Mouse (Mus musculus) heart, postnatal 0 days (tissue): ENCODE measurements at regions not wholly inside any gene's neighbourhood (a gene's known extent, or its start where the extent isn't known, plus 50 kb on each side); places are given as distances from the start of the nearest gene placed in this dataset.

Experiments used
- ATAC-seq: fragments of 200-750 bp; cut with Nextera tagmentation; 2 replicates; pipeline ENCODE4 v1.8.0; 2017; ENCODE audit warnings: low read depth, moderate number of reproducible peaks, moderate library complexity; ENCODE audit not compliant: insufficient read depth
- DNase-seq: peaks from one replicate; pipeline ENCODE4 v3.0.0-alpha.2; 2016; ENCODE audit warnings: low spot score
- H3K27ac ChIP-seq: fragments of 300-500 bp; sonication (generic); 2 replicates; pipeline ENCODE4 v1.5.1; 2014; ENCODE audit warnings: low read depth, mild to moderate bottlenecking
- H3K27me3 ChIP-seq: fragments of 300-500 bp; sonication (generic); 2 replicates; pipeline ENCODE4 v1.6.1; 2014; ENCODE audit warnings: low read length, mixed read lengths; ENCODE audit not compliant: control insufficient read depth, insufficient read depth
- H3K36me3 ChIP-seq: fragments of 300-500 bp; sonication (generic); replicated peaks from 2 replicates; pipeline ENCODE4 v1.6.1; 2014; ENCODE audit warnings: low read length, mixed read lengths; ENCODE audit not compliant: control insufficient read depth, insufficient read depth
- H3K4me1 ChIP-seq: fragments of 300-500 bp; sonication (generic); 2 replicates; pipeline ENCODE4 v1.6.1; 2014; ENCODE audit warnings: antibody characterized with exemption; ENCODE audit not compliant: control insufficient read depth, insufficient read depth
- H3K4me2 ChIP-seq: fragments of 300-500 bp; sonication (generic); 2 replicates; pipeline ENCODE4 v1.6.1; 2014; ENCODE audit warnings: low read depth, mild to moderate bottlenecking, low read length, moderate library complexity
- H3K4me3 ChIP-seq: fragments of 300-500 bp; sonication (generic); 2 replicates; pipeline ENCODE4 v1.5.1; 2014; ENCODE audit warnings: low read depth, low read length
- H3K9ac ChIP-seq: fragments of 300-500 bp; sonication (generic); replicated peaks from 2 replicates; pipeline ENCODE4 v1.6.1; 2014; ENCODE audit warnings: low read depth, low read length, mixed read lengths
- H3K9me3 ChIP-seq: fragments of 300-500 bp; sonication (generic); replicated peaks from 2 replicates; pipeline ENCODE4 v1.6.1; 2016; ENCODE audit warnings: low read length; ENCODE audit not compliant: control insufficient read depth
- CTCF ChIP-seq: IDR thresholded peaks from 2 replicates; pipeline ENCODE4 v1.5.1; 2016; ENCODE audit warnings: antibody characterized with exemption, control low read depth, low read depth
- EP300 ChIP-seq: IDR thresholded peaks from 2 replicates; pipeline ENCODE4 v1.6.1; 2016; ENCODE audit warnings: antibody characterized with exemption, low read depth
- WGBS: fragments of 180-500 bp; shearing (Covaris S2); extraction: QIAGEN DNeasy Blood & Tissue Kit; methylation state at CpG from one replicate; pipeline ENCODE4 v1.1.7; 2014; 5-methylcytosine and 5-hydroxymethylcytosine counted together

GRCm38 (mm10) chr6:112026261-112027205 is 247.0 kb upstream of the Lmcd1 start:
- DNase-seq (no peak), ATAC-seq (no peak)
- Histone ChIP-seq H3K36me3 (no peaks in the 10 kb centered on the region), H3K27me3 (no peaks in the 10 kb centered on the region), H3K9ac (no peak overlapping the region), H3K27ac (no peak overlapping the region), H3K4me3 (no peak overlapping the region), H3K9me3 (no peaks in the 10 kb centered on the region), H3K4me2 (no peak overlapping the region), H3K4me1 (no peaks in the 10 kb centered on the region)
- no peak for TF ChIP-seq CTCF
- no peak for TF ChIP-seq EP300
- 38% methylated on average over 1 of the region's 1 CpGs for WGBS

GRCm38 (mm10) chr6:112050548-112051184 is 222.9 kb upstream of the Lmcd1 start:
- no peak overlapping the region for H3K27ac ChIP-seq

GRCm38 (mm10) chr6:112052193-112052592 is 221.4 kb upstream of the Lmcd1 start:
- H3K9me3 ChIP-seq = no peaks in the 10 kb centered on the region
- H3K27me3 ChIP-seq = no peaks in the 10 kb centered on the region
- H3K4me1 ChIP-seq = no peaks in the 10 kb centered on the region
- no peak overlapping the region for H3K4me3 ChIP-seq
- H3K9ac ChIP-seq = no peak overlapping the region
- DNase-seq = no peak
- no peak for ATAC-seq
- no peak overlapping the region for H3K4me2 ChIP-seq
- no peaks in the 10 kb centered on the region for H3K36me3 ChIP-seq
- TF ChIP-seq CTCF (no peak), EP300 (no peak)
- WGBS = 79% methylated on average over 6 of the region's 6 CpGs
- H3K27ac ChIP-seq = no peak overlapping the region

More at GRCm38 (mm10) chr6:112050548-112051184, 222.9 kb upstream of the Lmcd1 start:
- ATAC-seq = no peak
- no peaks in the 10 kb centered on the region for H3K9me3 ChIP-seq
- H3K9ac ChIP-seq = no peak overlapping the region
- TF ChIP-seq CTCF = no peak
- no peak for TF ChIP-seq EP300
- H3K27me3 ChIP-seq = no peaks in the 10 kb centered on the region
- no peak overlapping the region for H3K4me3 ChIP-seq
- WGBS = 63% methylated on average over 6 of the region's 6 CpGs
- no peak for DNase-seq
- H3K36me3 ChIP-seq = no peaks in the 10 kb centered on the region
- H3K4me1 ChIP-seq = no peaks in the 10 kb centered on the region
- no peak overlapping the region for H3K4me2 ChIP-seq

GRCm38 (mm10) chr6:112057895-112058294 is 215.7 kb upstream of the Lmcd1 start:
- Histone ChIP-seq H3K36me3 (no peaks in the 10 kb centered on the region), H3K9me3 (no peaks in the 10 kb centered on the region), H3K4me1 (no peaks in the 10 kb centered on the region), H3K4me2 (no peak overlapping the region), H3K27me3 (no peaks in the 10 kb centered on the region), H3K27ac (no peak overlapping the region), H3K4me3 (no peak overlapping the region), H3K9ac (no peak overlapping the region)
- DNase-seq (no peak), ATAC-seq (no peak)
- TF ChIP-seq EP300 = no peak
- TF ChIP-seq CTCF = no peak
- WGBS = 33% methylated on average over 1 of the region's 1 CpGs

GRCm38 (mm10) chr6:112062956-112063355 is 210.6 kb upstream of the Lmcd1 start:
- DNase-seq (no peak), ATAC-seq (no peak)
- TF ChIP-seq CTCF = no peak
- no peak for TF ChIP-seq EP300
- Histone ChIP-seq H3K27me3 (no peaks in the 10 kb centered on the region), H3K9me3 (no peaks in the 10 kb centered on the region), H3K27ac (no peak overlapping the region), H3K36me3 (no peaks in the 10 kb centered on the region), H3K4me2 (no peak overlapping the region), H3K4me1 (no peaks in the 10 kb centered on the region), H3K4me3 (no peak overlapping the region), H3K9ac (no peak overlapping the region)
- 52% methylated on average over 3 of the region's 3 CpGs for WGBS
